Mouse (Mus musculus) gastrocnemius, adult 8-10 months (tissue): ENCODE results near the gene Smagp. TPM values are rescaled to one million over a fixed set of nuclear protein-coding genes. Genes with fewer than 3 reads are reported as not detected.

Experiments used
- DNase-seq, 2 experiments: peaks; one replicate each; pipeline ENCODE4 v3.0.0; 2022; ENCODE audit warnings: low spot score in 2 of 2
- total RNA-seq, 4 experiments: library from RNA; stranded (reverse); gene quantifications; 2 replicates each; pipeline ENCODE4 v1.2.4; 2022

The Smagp gene
- total RNA-seq, 4 experiments from 2014 or later: 1.6 to 4.0 (median 2.1) TPM

GRCm38 (mm10) chr15:100665411-100666218 is 28.9 kb upstream of the Smagp start:
- DNase-seq: no peak

GRCm38 (mm10) chr15:100664813-100665274 is 28.1 kb upstream of the Smagp start:
- DNase-seq: no peak

DNA sequence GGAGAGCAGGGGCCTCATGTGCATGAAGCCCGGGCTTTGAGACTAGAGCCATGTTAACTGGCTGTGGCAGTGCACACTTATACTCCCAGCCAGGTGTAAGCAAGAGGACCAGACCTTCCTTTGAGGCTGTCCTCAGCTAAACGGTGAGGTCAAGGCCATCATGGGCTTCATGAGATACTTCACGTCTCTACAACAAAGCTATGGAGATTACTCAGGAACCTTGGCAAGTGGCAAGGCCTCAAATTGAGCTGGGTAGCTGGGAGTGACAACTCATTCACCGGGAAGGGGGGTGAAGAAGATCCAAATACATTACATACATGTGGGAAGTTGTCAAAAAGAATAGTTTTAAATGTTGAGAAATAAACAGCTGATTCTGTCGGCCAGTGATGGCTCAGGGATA is 24.1 kb upstream of the Smagp start:
- DNase-seq: no peak

DNA sequence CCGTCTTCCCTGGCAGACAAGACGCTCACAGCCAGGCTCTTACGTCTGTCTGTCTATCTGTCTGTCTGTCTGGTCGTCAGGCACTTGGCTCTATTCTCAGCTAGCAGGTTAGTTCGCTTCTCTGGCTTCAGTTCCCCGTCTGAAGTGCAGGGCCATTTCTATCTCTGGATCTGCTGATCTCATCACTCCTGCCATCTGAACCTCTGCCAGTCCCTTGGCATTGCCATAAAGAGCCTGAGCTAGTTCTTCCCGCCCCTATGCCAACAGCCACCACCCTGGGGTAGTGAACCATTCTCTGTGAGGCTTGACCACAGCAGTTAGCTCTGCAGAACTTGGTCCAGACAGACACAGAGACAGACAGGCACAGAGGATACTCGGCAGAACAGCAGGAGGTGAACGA is 23.6 kb upstream of the Smagp start:
- DNase-seq: peak; percentile 57 to 77

GRCm38 (mm10) chr15:100655201-100655600 is 18.5 kb upstream of the Smagp start:
- DNase-seq: no peak

GRCm38 (mm10) chr15:100654271-100654670 is 17.5 kb upstream of the Smagp start:
- DNase-seq: no peak

DNA sequence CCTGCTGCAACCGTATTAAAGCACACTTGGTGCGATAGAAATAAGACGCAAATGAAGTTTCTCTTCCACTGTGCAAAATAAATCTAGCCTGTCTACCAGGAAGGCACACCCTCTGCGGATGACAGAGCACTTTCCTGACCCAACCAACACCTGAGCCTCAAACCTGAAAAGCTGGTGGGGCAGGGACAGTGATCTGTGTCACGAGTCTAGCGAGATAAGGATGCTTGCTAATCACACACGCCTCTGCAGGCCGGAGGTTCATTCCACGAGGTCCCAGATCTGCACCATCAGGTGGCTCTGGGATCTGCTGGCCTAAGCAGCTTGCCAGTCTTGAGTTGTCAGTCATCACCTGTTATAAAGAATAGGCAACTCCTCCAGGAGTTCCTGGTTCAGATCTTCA is 14.9 kb upstream of the Smagp start:
- DNase-seq: no peak

DNA sequence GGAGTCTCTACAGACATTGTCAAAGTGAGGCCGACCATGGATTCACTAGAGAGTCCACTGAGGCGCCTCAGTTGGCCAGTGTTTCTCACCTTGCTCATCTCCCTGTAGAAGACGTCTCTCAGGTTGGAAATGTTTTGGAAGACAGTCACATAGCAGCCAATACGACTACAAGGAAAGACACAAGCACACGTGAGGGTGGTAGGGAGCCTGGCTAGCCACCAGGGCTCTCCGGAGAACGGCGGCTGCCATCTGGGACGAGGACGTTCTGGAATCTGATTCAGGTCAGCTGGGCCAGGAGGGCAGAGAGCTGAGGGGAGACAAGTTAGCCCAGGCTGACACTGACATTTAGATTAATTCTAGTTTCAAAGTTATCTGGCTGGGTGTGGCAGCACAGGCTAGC is 13.4 kb upstream of the Smagp start:
- no peak for DNase-seq

DNA sequence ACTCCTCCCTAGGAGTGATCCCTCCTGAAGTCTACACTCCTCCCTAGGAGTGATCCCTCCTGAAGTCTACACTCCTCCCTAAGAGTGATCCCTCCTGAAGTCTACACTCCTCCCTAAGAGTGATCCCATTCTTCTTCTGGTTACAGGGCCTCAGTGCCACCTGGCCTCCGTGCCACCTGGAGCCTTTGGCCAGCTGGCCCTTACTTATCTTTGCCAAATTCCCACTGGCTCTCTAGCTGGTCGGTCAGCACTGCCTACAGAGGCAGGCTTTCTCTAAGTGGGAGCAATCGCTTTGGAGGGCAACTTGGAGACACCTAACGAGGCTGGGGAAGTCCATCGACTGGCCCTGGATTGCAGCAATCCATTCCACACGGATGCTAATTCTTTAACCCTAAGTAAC is 9.4 kb upstream of the Smagp start:
- no peak for DNase-seq

GRCm38 (mm10) chr15:100642451-100642850 is 5.7 kb upstream of the Smagp start:
- DNase-seq: no peak

DNA sequence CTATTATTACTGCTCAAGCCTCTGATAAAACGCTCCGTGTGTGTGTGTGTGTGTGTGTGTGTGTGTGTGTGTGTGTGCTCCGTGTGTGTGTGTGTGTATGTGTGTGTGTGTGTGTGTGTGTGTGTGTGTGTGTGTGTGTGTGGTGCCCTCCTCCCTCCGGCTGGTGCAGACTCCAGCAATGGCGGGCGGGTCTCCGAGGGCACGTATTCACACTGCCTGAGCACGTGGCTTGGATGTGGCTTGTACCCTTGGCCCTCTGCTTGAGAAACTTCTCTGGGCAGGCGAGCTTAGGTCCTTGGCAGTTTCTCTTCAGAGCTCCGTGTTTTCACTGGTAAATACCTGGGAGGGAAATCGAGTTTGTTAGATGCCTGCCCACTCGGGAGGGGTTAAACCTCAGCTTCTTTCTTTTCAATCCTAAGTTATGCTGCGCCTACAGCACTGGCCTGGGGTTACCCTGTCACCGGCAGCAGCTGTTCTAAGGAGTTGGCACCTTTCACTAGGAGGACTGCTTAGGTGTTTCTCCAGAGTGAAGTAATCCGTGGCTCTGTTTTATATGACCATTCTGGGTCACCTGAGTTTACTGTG is 4.6 kb upstream of the Smagp start:
- DNase-seq: no peak

- DNase-seq: no peak
Observed at GRCm38 (mm10) chr15:100639972-100640750, 3.4 kb upstream of the Smagp start.

- no peak for DNase-seq
Observed at GRCm38 (mm10) chr15:100637661-100638060, 921 bp upstream of the Smagp start.

DNA sequence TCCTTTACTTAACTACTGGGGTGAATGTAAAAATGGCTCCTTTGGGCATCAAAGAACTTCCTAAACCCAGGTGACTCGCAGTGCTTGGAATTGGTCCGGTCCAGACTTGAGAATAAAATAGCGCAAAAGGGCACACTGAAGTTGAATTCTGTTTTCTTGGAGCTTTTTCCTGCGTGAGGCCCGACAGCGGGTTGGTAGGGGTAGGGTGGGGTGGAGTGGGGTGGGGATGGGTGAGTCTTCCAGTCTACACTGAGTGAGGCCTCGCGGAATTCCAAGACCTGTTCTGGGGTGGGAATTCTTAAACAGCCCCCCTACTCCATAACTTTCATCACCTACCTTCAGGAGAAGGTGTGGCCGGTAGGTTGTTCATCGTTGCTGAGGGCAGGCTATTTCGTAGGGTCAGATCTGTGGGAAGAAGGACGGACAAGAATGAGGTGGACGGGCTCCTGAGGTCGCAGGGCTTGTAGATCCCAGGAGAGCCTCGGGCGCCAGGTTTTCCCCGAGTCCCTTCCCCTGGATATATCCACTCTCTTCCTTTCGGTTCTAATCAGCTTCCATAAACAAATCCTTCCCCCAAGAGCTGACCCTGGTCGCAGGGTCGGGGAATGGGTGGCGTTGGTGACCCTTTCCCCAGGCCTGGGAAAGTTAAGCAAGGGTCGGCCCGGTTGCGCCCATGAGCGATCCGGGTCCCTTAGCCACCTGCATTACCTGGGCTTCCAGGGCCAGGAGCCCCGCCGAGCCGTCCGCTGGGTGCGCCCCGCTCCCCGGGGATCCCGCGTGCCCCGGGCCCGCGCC is 692 bp downstream of the Smagp start:
- no peak for DNase-seq

DNA sequence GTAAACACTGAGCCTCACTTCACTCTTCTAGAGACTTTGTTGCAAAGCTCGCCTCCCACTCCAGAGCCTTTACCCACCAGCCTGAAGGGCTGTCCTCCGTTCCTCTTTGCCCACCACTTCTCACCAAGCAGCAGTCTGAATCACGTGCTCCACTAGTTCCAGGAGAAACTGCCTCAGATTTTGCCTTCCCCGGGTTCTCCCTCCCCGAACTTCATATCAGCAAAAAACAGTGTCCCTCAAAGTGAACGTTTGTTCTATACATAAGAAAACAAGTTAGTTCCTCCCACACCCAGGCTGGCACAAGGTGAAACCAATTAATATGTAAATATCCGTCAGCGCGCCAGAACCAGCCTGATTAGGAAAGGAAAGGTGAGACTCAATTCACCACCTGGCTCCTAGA is 1.5 kb downstream of the Smagp start:
- no peak for DNase-seq

DNA sequence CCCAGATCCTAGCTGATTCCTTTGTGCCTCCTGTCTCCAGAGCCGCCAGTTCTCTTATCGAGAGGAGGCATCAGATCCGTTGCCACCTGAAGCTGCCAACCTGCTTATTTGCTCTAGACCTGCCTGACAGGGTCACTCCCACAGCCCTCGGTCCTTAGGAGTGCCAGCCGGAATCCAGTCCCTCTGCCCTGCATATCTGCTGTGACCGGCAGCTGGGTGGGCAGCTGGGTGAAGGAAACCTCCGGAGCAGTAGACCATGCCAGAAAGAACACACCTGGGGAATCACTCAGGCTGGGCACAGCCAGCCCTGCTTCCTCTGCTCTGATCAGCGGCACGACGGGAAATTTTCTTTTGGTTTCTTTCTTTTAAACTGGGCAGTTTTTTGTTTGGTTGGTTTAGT is 3.4 kb downstream of the Smagp start:
- DNase-seq: no peak

DNA sequence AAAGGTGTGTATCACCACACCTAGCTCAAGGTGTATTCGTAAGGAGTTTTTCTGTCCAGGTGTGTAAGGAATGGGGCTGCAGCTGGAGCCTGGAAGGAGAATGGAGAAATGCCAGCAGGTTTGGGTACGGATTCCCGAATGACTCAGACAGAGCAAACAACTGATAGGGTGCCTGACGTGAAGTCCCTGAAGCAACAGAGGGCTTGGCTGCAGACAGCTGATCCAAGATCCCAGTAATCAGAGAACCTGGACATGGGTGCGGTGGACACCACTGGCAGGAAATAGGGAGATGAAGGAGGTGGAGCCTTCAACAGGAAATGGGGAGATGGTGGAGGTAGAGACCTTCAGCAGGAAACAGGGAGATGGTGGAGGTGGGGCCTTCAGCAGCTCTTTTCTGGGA is 4.4 kb downstream of the Smagp start:
- no peak for DNase-seq

DNA sequence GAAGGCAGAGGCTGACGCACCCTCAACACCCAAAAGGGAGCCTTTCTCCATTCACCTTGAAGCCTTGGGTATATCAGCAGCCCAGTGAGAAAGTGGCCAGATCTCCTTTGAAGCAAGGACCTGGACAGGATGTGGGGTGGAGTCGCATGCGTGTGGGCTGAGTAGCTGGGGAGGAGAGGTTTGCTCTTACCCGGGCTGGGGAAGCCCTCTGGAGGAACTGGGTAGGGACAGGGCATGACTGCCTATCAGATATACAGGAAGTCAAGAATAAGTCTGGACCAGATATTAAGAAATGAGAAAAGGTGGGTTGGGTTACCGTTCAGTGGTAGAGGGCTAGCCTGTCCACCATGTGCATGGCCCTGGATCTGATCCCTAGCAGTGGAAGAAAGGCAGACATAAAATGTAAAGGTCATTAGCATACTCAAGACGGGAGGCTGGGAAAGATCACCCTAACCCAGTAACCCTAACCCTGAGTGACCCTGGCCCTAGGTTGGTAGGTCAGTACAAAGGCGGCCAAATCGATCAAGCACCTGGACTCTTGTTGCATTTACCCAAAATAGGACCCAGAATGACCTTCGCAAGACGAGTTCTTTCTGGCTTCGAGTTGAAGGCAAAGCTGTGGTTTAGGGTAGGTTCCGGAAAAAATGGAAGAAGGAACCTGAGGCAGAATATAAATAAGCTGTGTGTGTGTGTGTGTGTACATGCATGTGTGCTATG is 5.1 kb downstream of the Smagp start:
- no peak for DNase-seq

DNA sequence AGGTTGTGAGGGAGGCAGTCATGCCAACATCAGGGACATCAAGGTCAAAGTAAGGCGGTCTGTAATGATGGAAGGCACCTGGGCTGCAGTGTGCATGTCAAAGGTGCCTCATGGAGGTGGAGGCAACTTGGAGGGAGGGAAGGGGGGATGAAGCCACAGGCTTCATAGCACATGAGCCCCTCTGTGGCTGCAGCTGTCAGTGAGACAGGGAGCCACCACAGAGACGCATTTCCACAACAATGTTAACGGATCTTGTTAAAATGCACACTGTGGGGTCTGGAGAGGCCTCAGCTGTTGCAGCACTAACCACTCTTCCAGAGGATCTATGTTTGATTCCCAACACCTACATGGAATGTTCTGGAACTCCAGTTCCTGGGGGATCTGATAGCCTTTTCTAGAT is 6.6 kb downstream of the Smagp start:
- DNase-seq: no peak

- DNase-seq: no peak
Observed at GRCm38 (mm10) chr15:100628797-100629196, 7.9 kb downstream of the Smagp start.
